Mouse (Mus musculus) intestine, embryonic 15.5 days (tissue): ENCODE results near the gene Lrch1. TPM values are rescaled to one million over a fixed set of nuclear protein-coding genes. Genes with fewer than 3 reads are reported as not detected.

ENCODE experiments used
- ATAC-seq: fragments of 200-750 bp; cut with Nextera tagmentation; 2 replicates; pipeline ENCODE4 v1.8.0; 2017; ENCODE audit warnings: moderate TSS enrichment, moderate library complexity
- H3K27ac ChIP-seq: fragments of 300-500 bp; sonication (generic); 2 replicates; pipeline ENCODE4 v1.5.1; 2015; ENCODE audit warnings: mild to moderate bottlenecking, inconsistent platforms
- H3K27me3 ChIP-seq: fragments of 300-500 bp; sonication (generic); replicated peaks from 2 replicates; pipeline ENCODE4 v1.6.1; 2015; ENCODE audit warnings: inconsistent platforms
- H3K36me3 ChIP-seq: fragments of 300-500 bp; sonication (generic); 2 replicates; pipeline ENCODE4 v1.6.1; 2015; ENCODE audit warnings: inconsistent platforms
- H3K4me1 ChIP-seq: fragments of 300-500 bp; sonication (generic); replicated peaks from 2 replicates; pipeline ENCODE4 v1.6.1; 2015; ENCODE audit warnings: inconsistent platforms
- H3K4me2 ChIP-seq: fragments of 300-500 bp; sonication (generic); replicated peaks from 2 replicates; pipeline ENCODE4 v1.6.1; 2015; ENCODE audit warnings: mild to moderate bottlenecking, inconsistent platforms
- H3K4me3 ChIP-seq: fragments of 300-500 bp; sonication (generic); replicated peaks from 2 replicates; pipeline ENCODE4 v1.5.1; 2015; ENCODE audit warnings: inconsistent platforms
- H3K9ac ChIP-seq: fragments of 300-500 bp; sonication (generic); 2 replicates; pipeline ENCODE4 v1.6.1; 2015; ENCODE audit warnings: inconsistent platforms
- H3K9me3 ChIP-seq: fragments of 300-500 bp; sonication (generic); 2 replicates; pipeline ENCODE4 v1.6.1; 2016; ENCODE audit warnings: inconsistent platforms
- WGBS: fragments of 180-500 bp; shearing (Covaris S2); methylation state at CpG from one replicate; pipeline ENCODE4 v1.1.7; 2015; 5-methylcytosine and 5-hydroxymethylcytosine counted together
- polyA plus RNA-seq: library from polyadenylated mRNA; unstranded; fragments of >200 nt; fragmentation: Nextera tagmentation; extraction: Ambion mirVana; gene quantifications from 2 replicates; pipeline ENCODE4 v1.2.1, GENCODE M21; 2015

The Lrch1 gene
- polyA plus RNA-seq, 1 experiment from 2014 or later = 12.5 TPM

DNA sequence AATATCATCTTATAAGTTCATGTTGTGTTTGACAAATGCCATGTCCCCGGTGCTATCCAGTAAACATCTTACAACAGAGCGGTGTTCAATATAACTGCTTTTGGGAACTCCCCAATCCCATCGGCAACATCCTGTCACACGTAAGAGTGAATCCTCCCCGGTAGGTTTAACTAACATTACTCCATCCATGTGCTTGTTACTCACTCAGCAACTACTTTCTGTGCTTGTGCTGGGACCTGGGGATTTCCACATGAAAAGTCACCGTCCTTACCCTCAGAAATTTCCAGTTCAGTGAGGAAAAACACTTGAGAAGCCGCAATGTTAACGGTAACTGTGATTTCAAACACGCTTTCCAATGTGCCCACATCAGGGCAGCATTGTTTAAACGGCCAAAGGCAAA lies 66.8 kb downstream of the Lrch1 start:
- H3K4me1 ChIP-seq = peaks cover 37% of the 10 kb centered on the region
- H3K4me2 ChIP-seq = no peak overlapping the region

GRCm38 (mm10) chr14:74879480-74879879 lies 68.2 kb downstream of the Lrch1 start:
- Histone ChIP-seq H3K4me1 (peaks cover 27% of the 10 kb centered on the region), H3K9me3 (no peaks in the 10 kb centered on the region), H3K27me3 (no peaks in the 10 kb centered on the region), H3K9ac (no peak overlapping the region), H3K27ac (no peak overlapping the region), H3K4me2 (no peak overlapping the region), H3K36me3 (no peaks in the 10 kb centered on the region), H3K4me3 (no peak overlapping the region)
- ATAC-seq = no peak
- 78% methylated on average over 10 of the region's 10 CpGs for WGBS

More for the DNA sequence above, 66.8 kb downstream of the Lrch1 start:
- no peak for ATAC-seq
- H3K9me3 ChIP-seq = no peaks in the 10 kb centered on the region
- H3K4me3 ChIP-seq = no peak overlapping the region
- no peaks in the 10 kb centered on the region for H3K36me3 ChIP-seq
- H3K27ac ChIP-seq = no peak overlapping the region
- 79% methylated on average over 10 of the region's 10 CpGs for WGBS
- H3K27me3 ChIP-seq = no peaks in the 10 kb centered on the region
- H3K9ac ChIP-seq = no peak overlapping the region

GRCm38 (mm10) chr14:74877287-74877686 lies 70.4 kb downstream of the Lrch1 start:
- WGBS = 43% methylated on average over 5 of the region's 5 CpGs

GRCm38 (mm10) chr14:74871220-74871619 lies 76.5 kb downstream of the Lrch1 start:
- 0 out of 2 replicates have a peak, but pooled peaks have one; percentile 42 for ATAC-seq
- H3K4me3 ChIP-seq = no peak overlapping the region
- no peaks in the 10 kb centered on the region for H3K27me3 ChIP-seq
- H3K9ac ChIP-seq = no peak overlapping the region
- no peaks in the 10 kb centered on the region for H3K9me3 ChIP-seq
- no peaks in the 10 kb centered on the region for H3K36me3 ChIP-seq
- WGBS = 33% methylated on average over 4 of the region's 4 CpGs
- peaks cover 14% of the 10 kb centered on the region for H3K4me1 ChIP-seq
- H3K4me2 ChIP-seq = no peak overlapping the region
- peak overlapping the region; percentile 22; the same call in 1 of the 2 replicates for H3K27ac ChIP-seq

More at GRCm38 (mm10) chr14:74877287-74877686, 70.4 kb downstream of the Lrch1 start:
- peaks cover 12% of the 10 kb centered on the region for H3K4me1 ChIP-seq
- no peak; the same call in 1 of the 2 replicates for ATAC-seq
- no peak overlapping the region for H3K9ac ChIP-seq
- H3K9me3 ChIP-seq = no peaks in the 10 kb centered on the region
- H3K27ac ChIP-seq = no peak overlapping the region
- no peak overlapping the region for H3K4me2 ChIP-seq
- no peak overlapping the region for H3K4me3 ChIP-seq
- H3K27me3 ChIP-seq = no peaks in the 10 kb centered on the region
- no peaks in the 10 kb centered on the region for H3K36me3 ChIP-seq

DNA sequence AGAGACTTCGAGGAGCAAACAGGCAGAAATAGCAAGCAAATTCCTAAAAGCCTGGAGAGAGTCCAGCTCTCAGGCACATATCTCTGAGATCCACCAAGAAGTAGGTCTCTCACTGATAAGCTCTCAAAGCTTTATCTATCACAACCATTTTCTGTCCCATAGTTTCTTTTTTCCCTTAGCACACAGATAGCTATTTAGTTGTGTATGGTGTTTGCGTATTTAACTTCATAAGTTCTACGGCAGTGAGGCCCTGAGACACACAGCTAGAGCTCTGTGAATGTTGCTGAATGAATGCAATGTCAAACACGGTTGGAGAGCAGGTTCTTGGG lies 78.8 kb downstream of the Lrch1 start:
- no peak overlapping the region for H3K27ac ChIP-seq
- WGBS = 73% methylated on average over 4 of the region's 4 CpGs
- ATAC-seq = no peak
- no peak overlapping the region for H3K4me2 ChIP-seq
- H3K9ac ChIP-seq = no peak overlapping the region
- H3K27me3 ChIP-seq = no peaks in the 10 kb centered on the region
- no peaks in the 10 kb centered on the region for H3K36me3 ChIP-seq
- H3K4me3 ChIP-seq = no peak overlapping the region
- peaks cover 25% of the 10 kb centered on the region for H3K4me1 ChIP-seq
- H3K9me3 ChIP-seq = no peaks in the 10 kb centered on the region

GRCm38 (mm10) chr14:74868188-74868901 lies 79.3 kb downstream of the Lrch1 start:
- H3K27me3 ChIP-seq = no peaks in the 10 kb centered on the region
- H3K9me3 ChIP-seq = no peaks in the 10 kb centered on the region
- H3K4me1 ChIP-seq = peaks cover 25% of the 10 kb centered on the region

GRCm38 (mm10) chr14:74867076-74868042 lies 80.3 kb downstream of the Lrch1 start:
- H3K27ac ChIP-seq = no peak overlapping the region
- H3K4me3 ChIP-seq = no peak overlapping the region
- H3K9me3 ChIP-seq = no peaks in the 10 kb centered on the region
- no peaks in the 10 kb centered on the region for H3K27me3 ChIP-seq
- no peak overlapping the region for H3K4me2 ChIP-seq
- no peak for ATAC-seq
- peaks cover 25% of the 10 kb centered on the region for H3K4me1 ChIP-seq
- H3K9ac ChIP-seq = no peak overlapping the region
- H3K36me3 ChIP-seq = no peaks in the 10 kb centered on the region
- WGBS = 66% methylated on average over 20 of the region's 20 CpGs

More at GRCm38 (mm10) chr14:74868188-74868901, 79.3 kb downstream of the Lrch1 start:
- 80% methylated on average over 2 of the region's 2 CpGs for WGBS
- Histone ChIP-seq H3K9ac (no peak overlapping the region), H3K27ac (no peak overlapping the region), H3K4me3 (no peak overlapping the region), H3K36me3 (no peaks in the 10 kb centered on the region), H3K4me2 (no peak overlapping the region)
- no peak for ATAC-seq

DNA sequence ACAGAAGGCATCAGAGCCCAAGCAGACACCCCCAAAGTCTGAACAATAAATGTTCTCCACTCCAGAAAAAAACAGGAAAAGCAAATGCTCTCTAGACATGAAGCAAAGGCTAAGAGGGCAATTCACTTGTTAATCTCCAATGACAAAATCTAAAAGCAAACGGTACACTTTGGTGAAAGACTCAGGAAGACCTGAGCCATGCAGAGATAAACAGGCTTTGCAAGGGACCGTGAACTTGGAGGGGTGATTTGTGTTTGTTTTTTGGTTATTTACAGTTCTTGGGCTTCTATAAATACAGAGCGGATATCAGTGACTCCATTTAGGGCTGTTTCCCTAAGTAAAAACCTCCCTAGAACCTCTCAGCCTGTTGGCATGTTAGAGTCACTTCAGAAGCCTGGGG lies 81.9 kb downstream of the Lrch1 start:
- Histone ChIP-seq H3K4me3 (no peak overlapping the region), H3K27ac (peak overlapping the region; percentile 41; the same call in 1 of the 2 replicates), H3K4me2 (no peak overlapping the region), H3K36me3 (no peaks in the 10 kb centered on the region), H3K27me3 (no peaks in the 10 kb centered on the region), H3K9me3 (no peaks in the 10 kb centered on the region), H3K9ac (no peak overlapping the region), H3K4me1 (peaks cover 19% of the 10 kb centered on the region)
- no peak; the same call in 1 of the 2 replicates for ATAC-seq
- WGBS = 35% methylated on average over 3 of the region's 3 CpGs

- Histone ChIP-seq H3K4me2 (no peak overlapping the region), H3K27me3 (no peaks in the 10 kb centered on the region), H3K4me3 (no peak overlapping the region), H3K9me3 (no peaks in the 10 kb centered on the region), H3K36me3 (no peaks in the 10 kb centered on the region), H3K27ac (peak overlapping the region; percentile 37; the same call in 1 of the 2 replicates), H3K9ac (no peak overlapping the region), H3K4me1 (peaks cover 19% of the 10 kb centered on the region)
- WGBS = 50% methylated on average over 5 of the region's 5 CpGs
- peak; percentile 88 for ATAC-seq
Observed at GRCm38 (mm10) chr14:74864805-74865483, 82.7 kb downstream of the Lrch1 start.

DNA sequence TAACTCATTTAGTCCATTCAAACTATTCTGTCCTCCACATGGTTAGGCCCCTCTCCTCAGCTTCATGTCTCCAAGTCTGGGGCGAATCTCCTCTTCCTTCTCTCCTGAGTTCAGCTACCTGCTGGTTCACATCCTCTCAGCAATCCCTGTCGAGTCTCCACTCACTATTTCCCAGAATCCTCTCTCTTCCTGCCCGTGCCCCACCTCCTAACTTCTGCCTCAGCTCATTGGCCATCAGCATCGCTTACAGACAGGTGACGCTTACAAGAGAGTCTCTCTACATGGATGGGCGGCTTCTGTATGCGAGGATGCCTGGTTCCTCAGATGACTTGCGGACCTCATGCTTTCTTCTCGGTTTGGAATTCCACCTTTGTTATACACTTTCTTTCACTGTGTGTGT lies 86.2 kb downstream of the Lrch1 start:
- H3K9me3 ChIP-seq = no peaks in the 10 kb centered on the region
- H3K4me2 ChIP-seq = no peak overlapping the region
- no peak for ATAC-seq
- 90% methylated on average over 9 of the region's 9 CpGs for WGBS
- no peak overlapping the region for H3K4me3 ChIP-seq
- H3K4me1 ChIP-seq = peaks cover 14% of the 10 kb centered on the region
- H3K36me3 ChIP-seq = no peaks in the 10 kb centered on the region
- no peak overlapping the region for H3K27ac ChIP-seq
- H3K9ac ChIP-seq = no peak overlapping the region
- no peaks in the 10 kb centered on the region for H3K27me3 ChIP-seq

DNA sequence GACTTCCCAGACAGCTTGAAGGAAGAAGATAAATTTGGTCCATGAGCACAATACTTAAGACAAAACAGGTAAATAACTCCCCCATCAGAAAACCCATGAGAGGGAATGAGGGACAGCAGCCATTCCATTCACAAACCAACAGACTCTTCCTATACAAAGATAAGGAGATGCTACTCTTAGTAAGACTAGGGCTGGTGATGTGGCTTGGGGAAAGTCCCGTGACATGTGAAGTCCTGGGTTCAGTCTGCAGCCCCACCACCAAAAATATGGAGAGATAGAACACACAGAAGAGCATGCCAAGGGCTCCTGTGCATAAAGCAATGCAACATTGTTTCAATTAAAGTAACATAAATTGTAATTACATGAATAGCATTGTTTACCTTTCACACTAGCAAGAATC lies 88.5 kb downstream of the Lrch1 start:
- no peaks in the 10 kb centered on the region for H3K27me3 ChIP-seq
- no peaks in the 10 kb centered on the region for H3K4me1 ChIP-seq
- 0 out of 2 replicates have a peak, but pooled peaks cover 3% of the 10 kb centered on the region for H3K36me3 ChIP-seq
- no peak overlapping the region for H3K4me3 ChIP-seq
- no peaks in the 10 kb centered on the region for H3K9me3 ChIP-seq
- H3K27ac ChIP-seq = no peak overlapping the region
- H3K4me2 ChIP-seq = no peak overlapping the region
- no peak for ATAC-seq
- no peak overlapping the region for H3K9ac ChIP-seq
- WGBS = 89% methylated on average over 1 of the region's 1 CpGs

DNA sequence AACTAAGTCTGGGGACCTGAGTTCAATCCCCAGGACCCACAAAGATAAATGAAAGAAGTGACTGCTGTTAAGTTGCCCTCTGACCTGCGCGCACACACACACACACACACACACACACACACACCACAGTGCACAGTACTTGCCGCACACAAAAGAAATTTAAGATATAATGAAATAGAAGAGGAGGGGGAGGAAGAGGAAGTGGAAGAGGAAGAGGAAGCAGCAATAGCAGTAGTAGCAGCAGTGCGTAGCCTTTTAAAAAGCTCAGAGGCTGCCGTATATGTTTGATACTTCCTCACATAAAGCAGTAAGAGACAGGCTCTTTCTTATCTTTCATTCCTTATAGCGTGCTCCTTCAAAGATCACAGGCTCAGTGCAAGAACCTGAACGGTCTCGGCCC lies 92.2 kb downstream of the Lrch1 start:
- Histone ChIP-seq H3K4me2 (no peak overlapping the region), H3K9ac (no peak overlapping the region), H3K27ac (no peak overlapping the region), H3K9me3 (no peaks in the 10 kb centered on the region), H3K27me3 (no peaks in the 10 kb centered on the region), H3K4me3 (no peak overlapping the region), H3K4me1 (peaks cover 12% of the 10 kb centered on the region), H3K36me3 (0 out of 2 replicates have a peak, but pooled peaks cover 3% of the 10 kb centered on the region)
- WGBS = 92% methylated on average over 8 of the region's 8 CpGs
- ATAC-seq = no peak
